Mouse (Mus musculus) lung, adult 2 months (tissue): Measurements from ENCODE around the gene Myh1.

ENCODE experiments used
- CTCF ChIP-seq: fragments of 200-500 bp; IDR thresholded peaks from 2 replicates; pipeline ENCODE4 v1.5.1; 2011; ENCODE audit warnings: mild to moderate bottlenecking, low read length, control low read depth; ENCODE audit not compliant: insufficient read depth
- POLR2A ChIP-seq: fragments of 200-500 bp; IDR thresholded peaks from 2 replicates; pipeline ENCODE4 v1.6.1; 2011; ENCODE audit warnings: low read depth, mild to moderate bottlenecking, control low read depth, low read length, borderline replicate concordance; ENCODE audit errors: extremely low read depth

DNA sequence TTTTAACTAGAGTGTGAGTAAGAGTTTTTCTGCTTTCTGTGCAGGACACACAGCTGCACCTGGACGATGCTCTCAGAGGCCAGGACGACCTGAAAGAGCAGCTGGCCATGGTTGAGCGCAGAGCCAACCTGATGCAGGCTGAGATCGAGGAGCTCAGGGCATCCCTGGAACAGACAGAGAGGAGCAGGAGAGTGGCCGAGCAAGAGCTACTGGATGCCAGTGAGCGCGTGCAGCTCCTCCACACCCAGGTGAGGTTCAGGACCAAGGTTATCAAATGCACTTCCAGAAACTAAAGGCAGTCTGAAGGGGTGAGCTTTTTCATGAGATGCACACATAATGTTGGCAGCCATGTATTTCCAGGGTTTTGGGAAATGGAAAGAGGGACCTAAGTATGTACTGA, 57.2 kb downstream of the Myh1 start:
- TF ChIP-seq CTCF (no peak), POLR2A (no peak)
